Mouse (Mus musculus) cerebellum, adult 2 months (tissue): ENCODE measurements around the gene Plcl2.

Source experiments
- CTCF ChIP-seq: fragments of 200-500 bp; IDR thresholded peaks from 2 replicates; pipeline ENCODE4 v1.5.1; 2011; ENCODE audit warnings: low read depth, mild to moderate bottlenecking, control low read depth, low read length, moderate library complexity, borderline replicate concordance; ENCODE audit not compliant: insufficient read depth
- POLR2A ChIP-seq: fragments of 200-500 bp; IDR thresholded peaks from 2 replicates; pipeline ENCODE4 v1.6.1; 2011; ENCODE audit warnings: low read length, control low read depth, borderline replicate concordance; ENCODE audit not compliant: insufficient read depth

DNA sequence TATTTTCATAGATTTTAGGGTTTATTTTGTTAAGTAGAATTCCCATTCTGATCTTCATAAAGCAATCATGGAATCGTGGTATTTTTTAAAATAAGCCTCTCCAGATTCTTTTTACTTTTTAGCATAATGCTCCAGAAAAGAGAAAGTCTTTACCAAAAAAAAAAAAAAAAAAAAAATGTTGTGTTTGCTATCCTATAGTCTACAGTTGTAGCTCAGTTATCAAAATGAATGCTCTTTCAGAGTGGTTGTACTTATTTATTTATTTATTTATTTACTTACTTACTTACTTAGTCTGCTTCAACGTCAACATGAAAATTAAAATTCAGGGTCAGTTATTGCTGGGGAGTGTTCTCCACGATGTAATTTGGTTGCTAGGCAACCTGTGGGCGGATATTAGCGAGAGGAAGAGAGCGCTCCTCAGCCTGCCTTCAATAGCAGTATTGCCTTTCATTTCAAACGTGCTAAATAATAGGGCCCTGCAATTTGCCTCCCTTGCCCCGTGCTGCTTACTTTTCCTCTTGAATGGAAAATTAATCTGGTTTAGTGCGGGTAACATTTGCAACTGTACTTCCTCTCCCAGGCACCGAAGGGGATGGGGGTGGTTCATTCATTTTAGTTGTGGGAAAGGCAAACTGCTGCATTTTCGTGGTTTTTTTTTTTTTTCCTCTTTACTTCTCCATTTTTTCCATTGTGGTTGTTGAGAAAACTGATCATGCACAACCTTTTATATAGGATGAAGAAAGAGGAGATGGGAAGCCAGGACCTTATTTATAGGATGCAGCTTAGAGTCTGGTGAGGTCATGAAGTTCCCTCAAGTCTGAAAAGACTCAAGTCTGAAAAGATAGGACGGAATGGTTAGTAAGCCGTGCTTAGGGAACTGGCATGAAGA lies 39.4 kb upstream of the Plcl2 start:
- TF ChIP-seq CTCF (no peak), POLR2A (no peak)
